9 mouse cellular contexts compared by ENCODE assay signal in the genomic region with DNA sequence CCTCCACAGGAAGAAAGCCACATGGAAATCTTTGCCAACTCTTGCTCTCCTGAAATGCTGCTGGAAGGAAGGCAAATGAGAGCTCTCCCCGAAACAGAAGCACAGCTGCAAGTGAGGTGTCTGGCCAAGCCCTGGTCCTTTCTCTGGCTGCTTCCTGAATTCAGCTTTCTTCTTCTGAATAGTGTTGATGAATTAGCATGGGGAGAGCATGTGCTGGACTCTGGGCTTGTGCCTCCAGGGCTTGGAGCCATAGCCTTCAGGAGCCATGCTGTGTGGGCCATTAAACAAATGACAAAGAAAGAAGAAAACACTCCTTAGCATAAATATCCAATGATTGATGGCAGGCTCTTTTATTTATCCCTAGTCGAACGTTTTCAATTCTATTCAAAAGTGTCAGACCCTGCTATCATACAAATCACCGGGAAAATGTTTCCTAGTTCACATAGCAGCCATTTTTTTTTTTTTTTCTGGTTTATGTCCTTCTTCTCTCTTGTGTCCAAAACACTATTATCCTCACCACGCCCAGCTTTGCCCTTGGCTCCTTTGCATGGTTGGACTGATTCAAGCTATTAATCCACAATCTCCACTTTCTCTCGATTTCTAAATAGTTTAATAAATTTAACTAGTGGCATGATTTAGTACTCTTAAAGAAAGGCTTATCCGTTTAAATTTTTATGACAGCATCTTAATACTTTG.
DNase-seq lines count a peak whose midpoint lies in the region; ATAC-seq and TF ChIP-seq lines count a peak whose summit lies in the region.
"Had no signal": no experiment of that assay in that cellular context is flagged by ENCODE, and none has a peak within 500 bp of the region (broad histone marks: within the 10 kb centered on the region; RNA-seq: fewer than 3 reads in every experiment).

No protein-coding gene starts in this region.

- H3K27ac ChIP-seq in cerebellum, adult 2 months (ENCODE audit: insufficient read depth, low read length), result no peak overlapping the region
- H3K27ac ChIP-seq in intestine, embryonic 16.5 days (ENCODE audit: low read length), result no peak overlapping the region; the same call in 1 of the 2 replicates
- H3K27ac ChIP-seq in heart, embryonic 10.5 days, result no peak overlapping the region

- no peaks in the 10 kb centered on the region for H3K27me3 ChIP-seq in cerebellum, adult 2 months (ENCODE audit: control insufficient read depth, insufficient read depth, low read length)
- no peaks in the 10 kb centered on the region for H3K27me3 ChIP-seq in intestine, embryonic 16.5 days (replicated peaks; ENCODE audit: control insufficient read depth, insufficient read depth, low read length)
- H3K27me3 ChIP-seq in heart, embryonic 10.5 days (ENCODE audit: insufficient read depth, poor library complexity, severe bottlenecking), result no peaks in the 10 kb centered on the region

- no peaks in the 10 kb centered on the region for H3K4me1 ChIP-seq in cerebellum, adult 2 months (ENCODE audit: control insufficient read depth, insufficient read depth, low read length)
- no peaks in the 10 kb centered on the region for H3K4me1 ChIP-seq in intestine, embryonic 16.5 days (ENCODE audit: control insufficient read depth, insufficient read depth, low read length)
- no peaks in the 10 kb centered on the region for H3K4me1 ChIP-seq in heart, embryonic 10.5 days

- no peak overlapping the region for H3K4me2 ChIP-seq in intestine, embryonic 16.5 days (ENCODE audit: low read depth, low read length)

- ATAC-seq in intestine, embryonic 16.5 days, result no peak
- ATAC-seq: Patski had no signal

- DNase-seq in ES-CJ7 (ENCODE audit: low read depth, low spot score), result peak; percentile 69
- DNase-seq in cerebellum, adult 2 months, result peak; percentile 11 to 52
- peak; percentile 49 to 51 for DNase-seq in frontal cortex, adult 2 months (ENCODE audit: extremely low spot score in 1 of 2, low spot score in 1 of 2)
- DNase-seq in left cerebral cortex, postnatal 10 days (ENCODE audit: extremely low spot score in 1 of 2, low spot score in 2 of 2), result peak; percentile 21 to 66
- DNase-seq in right cerebral cortex, adult 2 months (ENCODE audit: low spot score in 2 of 2), result peak; percentile 22 to 26
- no peak for DNase-seq in thymus, adult 18-20 months
- no peak for DNase-seq in heart, embryonic 10.5 days (ENCODE audit: low spot score)

- H3K36me3 ChIP-seq in intestine, embryonic 16.5 days (ENCODE audit: control insufficient read depth, insufficient read depth, low read length), result no peaks in the 10 kb centered on the region
- no peaks in the 10 kb centered on the region for H3K36me3 ChIP-seq in heart, embryonic 10.5 days

- TF ChIP-seq CTCF in cerebellum, adult 2 months (IDR thresholded peaks at IDR 0.05; ENCODE audit: borderline replicate concordance, insufficient read depth, low read depth, low read length), result no peak

- no peak overlapping the region for H3K4me3 ChIP-seq in cerebellum, adult 2 months (replicated peaks; ENCODE audit: insufficient read depth, low read depth, low read length)
- no peak overlapping the region for H3K4me3 ChIP-seq in intestine, embryonic 16.5 days (ENCODE audit: low read length)
- H3K4me3 ChIP-seq in heart, embryonic 10.5 days, result no peak overlapping the region

- H3K9me3 ChIP-seq in intestine, embryonic 16.5 days (ENCODE audit: control insufficient read depth, low read length), result no peaks in the 10 kb centered on the region
- H3K9me3 ChIP-seq in heart, embryonic 10.5 days, result no peaks in the 10 kb centered on the region

- no peak overlapping the region for H3K9ac ChIP-seq in intestine, embryonic 16.5 days (ENCODE audit: low read depth, low read length)

- intact Hi-C loops in left cerebral cortex, postnatal 10 days (cut with DNase I), result no loop called here

- 10% methylated on average over 7 of the region's 7 CpGs for WGBS in cerebellum, adult 2 months
- WGBS in intestine, embryonic 16.5 days, result 39% methylated on average over 7 of the region's 7 CpGs
- WGBS in heart, embryonic 10.5 days, result 59% methylated on average over 7 of the region's 7 CpGs

- TF ChIP-seq POLR2A in cerebellum, adult 2 months (IDR thresholded peaks at IDR 0.05; ENCODE audit: borderline replicate concordance, insufficient read depth, low read length), result no peak

Comparison
In these comparisons a context has a peak if more than half of its experiments do, and no peak if none do; other contexts are left out.
1. DNase-seq: peak in ES-CJ7 (single experiment), cerebellum, adult 2 months (2 of 2), frontal cortex, adult 2 months (2 of 2), left cerebral cortex, postnatal 10 days (2 of 2) and right cerebral cortex, adult 2 months (2 of 2); none in thymus, adult 18-20 months (0 of 2) and heart, embryonic 10.5 days (single experiment).